Mouse (Mus musculus) liver, postnatal 0 days (tissue): Measurements from ENCODE around the gene Ubl3. TPM values are rescaled to one million over a fixed set of nuclear protein-coding genes. Genes with fewer than 3 reads are reported as not detected.

ENCODE experiments used
- ATAC-seq: fragments of 200-750 bp; cut with Nextera tagmentation; 2 replicates; pipeline ENCODE4 v1.8.0; 2017; ENCODE audit warnings: mild to moderate bottlenecking, moderate library complexity
- DNase-seq: peaks from one replicate; pipeline ENCODE4 v3.0.0-alpha.2; 2016
- H3K27ac ChIP-seq: fragments of 300-500 bp; sonication (generic); 2 replicates; pipeline ENCODE4 v1.5.1; 2014; ENCODE audit warnings: antibody characterized with exemption, moderate library complexity, mild to moderate bottlenecking, low read depth
- H3K27me3 ChIP-seq: fragments of 300-500 bp; sonication (generic); 2 replicates; pipeline ENCODE4 v1.6.1; 2014; ENCODE audit warnings: low read length, control low read depth, mixed read lengths; ENCODE audit not compliant: insufficient read depth
- H3K36me3 ChIP-seq: fragments of 300-500 bp; sonication (generic); replicated peaks from 2 replicates; pipeline ENCODE4 v1.6.1; 2014; ENCODE audit warnings: mild to moderate bottlenecking, control low read depth, low read length, moderate library complexity, mixed read lengths; ENCODE audit not compliant: insufficient read depth
- H3K4me1 ChIP-seq: fragments of 300-500 bp; sonication (generic); 2 replicates; pipeline ENCODE4 v1.6.1; 2014; ENCODE audit warnings: antibody characterized with exemption, mild to moderate bottlenecking, control low read depth; ENCODE audit not compliant: insufficient read depth
- H3K4me2 ChIP-seq: fragments of 300-500 bp; sonication (generic); 2 replicates; pipeline ENCODE4 v1.6.1; 2014; ENCODE audit warnings: low read depth, mild to moderate bottlenecking, low read length, moderate library complexity, mixed read lengths
- H3K4me3 ChIP-seq: fragments of 300-500 bp; sonication (generic); 2 replicates; pipeline ENCODE4 v1.5.1; 2014; ENCODE audit warnings: low read depth, low read length
- H3K9ac ChIP-seq: fragments of 300-500 bp; sonication (generic); replicated peaks from 2 replicates; pipeline ENCODE4 v1.6.1; 2014; ENCODE audit warnings: mild to moderate bottlenecking, moderate library complexity
- H3K9me3 ChIP-seq: fragments of 300-500 bp; sonication (generic); 2 replicates; pipeline ENCODE4 v1.6.1; 2016; ENCODE audit warnings: mild to moderate bottlenecking, control low read depth, low read length, mixed read lengths
- CTCF ChIP-seq: sonication (generic); IDR thresholded peaks from 2 replicates; pipeline ENCODE4 v1.5.1; 2016; ENCODE audit warnings: antibody characterized with exemption, low read depth
- EP300 ChIP-seq: IDR thresholded peaks from 2 replicates; pipeline ENCODE4 v1.6.1; 2016; ENCODE audit warnings: antibody characterized with exemption, low read depth, mild to moderate bottlenecking
- WGBS: fragments of 180-500 bp; shearing (Covaris S2); extraction: QIAGEN DNeasy Blood & Tissue Kit; methylation state at CpG from one replicate; pipeline ENCODE4 v1.1.7; 2014; ENCODE audit not compliant: insufficient replicate concordance; 5-methylcytosine and 5-hydroxymethylcytosine counted together
- polyA plus RNA-seq: library from polyadenylated mRNA; unstranded; fragments of >200 nt; fragmentation: Nextera tagmentation; extraction: Ambion mirVana; gene quantifications from 2 replicates; pipeline ENCODE4 v1.2.1, GENCODE M21; 2015

Gene Ubl3
- polyA plus RNA-seq, 1 experiment from 2014 or later: 39.4 TPM

GRCm38 (mm10) chr5:148593607-148594006, 41.0 kb upstream of the Ubl3 start:
- Histone ChIP-seq H3K4me3 (no peak overlapping the region), H3K4me2 (no peak overlapping the region), H3K27ac (no peak overlapping the region), H3K9ac (no peak overlapping the region), H3K9me3 (no peaks in the 10 kb centered on the region), H3K4me1 (no peaks in the 10 kb centered on the region), H3K27me3 (no peaks in the 10 kb centered on the region), H3K36me3 (no peaks in the 10 kb centered on the region)
- TF ChIP-seq CTCF (no peak), EP300 (no peak)
- no peak for ATAC-seq
- WGBS: 68% methylated on average over 4 of the region's 4 CpGs
- DNase-seq: no peak

GRCm38 (mm10) chr5:148591448-148591862, 38.9 kb upstream of the Ubl3 start:
- Histone ChIP-seq H3K9ac (no peak overlapping the region), H3K4me3 (no peak overlapping the region), H3K4me2 (no peak overlapping the region), H3K9me3 (no peaks in the 10 kb centered on the region), H3K27ac (no peak overlapping the region), H3K27me3 (no peaks in the 10 kb centered on the region), H3K4me1 (no peaks in the 10 kb centered on the region), H3K36me3 (no peaks in the 10 kb centered on the region)
- no peak for ATAC-seq
- WGBS: 59% methylated on average over 7 of the region's 7 CpGs
- no peak for DNase-seq
- no peak for TF ChIP-seq CTCF
- no peak for TF ChIP-seq EP300

- Histone ChIP-seq H3K4me2 (no peak overlapping the region), H3K9me3 (no peaks in the 10 kb centered on the region), H3K9ac (no peak overlapping the region), H3K4me1 (no peaks in the 10 kb centered on the region), H3K36me3 (no peaks in the 10 kb centered on the region), H3K4me3 (no peak overlapping the region), H3K27me3 (no peaks in the 10 kb centered on the region), H3K27ac (no peak overlapping the region)
- 70% methylated on average over 19 of the region's 20 CpGs for WGBS
- DNase-seq: no peak
- ATAC-seq: no peak
- TF ChIP-seq EP300 (no peak), CTCF (no peak)
Observed at GRCm38 (mm10) chr5:148590603-148591447, 38.2 kb upstream of the Ubl3 start.

- no peak overlapping the region for H3K4me2 ChIP-seq
- no peak overlapping the region for H3K9ac ChIP-seq
- no peaks in the 10 kb centered on the region for H3K4me1 ChIP-seq
- H3K4me3 ChIP-seq: no peak overlapping the region
- no peaks in the 10 kb centered on the region for H3K9me3 ChIP-seq
- no peaks in the 10 kb centered on the region for H3K27me3 ChIP-seq
- no peak for ATAC-seq
- WGBS: 80% methylated on average over 3 of the region's 3 CpGs
- no peak overlapping the region for H3K27ac ChIP-seq
- no peaks in the 10 kb centered on the region for H3K36me3 ChIP-seq
- no peak for DNase-seq
- no peak for TF ChIP-seq EP300
- TF ChIP-seq CTCF: no peak
Observed at GRCm38 (mm10) chr5:148588987-148589386, 36.4 kb upstream of the Ubl3 start.

- Histone ChIP-seq H3K4me1 (no peaks in the 10 kb centered on the region), H3K9me3 (no peaks in the 10 kb centered on the region), H3K27me3 (no peaks in the 10 kb centered on the region), H3K36me3 (no peaks in the 10 kb centered on the region), H3K4me2 (no peak overlapping the region), H3K4me3 (no peak overlapping the region), H3K9ac (no peak overlapping the region), H3K27ac (no peak overlapping the region)
- WGBS: 79% methylated on average over 6 of the region's 6 CpGs
- DNase-seq (no peak), ATAC-seq (no peak)
- TF ChIP-seq CTCF (no peak), EP300 (no peak)
Observed at GRCm38 (mm10) chr5:148588142-148588650, 35.6 kb upstream of the Ubl3 start.

- H3K4me3 ChIP-seq: no peak overlapping the region
- H3K4me2 ChIP-seq: no peak overlapping the region
- H3K36me3 ChIP-seq: no peaks in the 10 kb centered on the region
- TF ChIP-seq CTCF (no peak), EP300 (no peak)
- H3K9me3 ChIP-seq: no peaks in the 10 kb centered on the region
- no peaks in the 10 kb centered on the region for H3K4me1 ChIP-seq
- 85% methylated on average over 13 of the region's 13 CpGs for WGBS
- no peaks in the 10 kb centered on the region for H3K27me3 ChIP-seq
- H3K9ac ChIP-seq: no peak overlapping the region
- DNase-seq (no peak), ATAC-seq (no peak)
- H3K27ac ChIP-seq: no peak overlapping the region
Observed at GRCm38 (mm10) chr5:148580388-148580985, 27.9 kb upstream of the Ubl3 start.
